Mouse (Mus musculus) E14TG2a.4 (cell line): ENCODE measurements at regions not wholly inside any gene's neighbourhood (a gene's known extent, or its start where the extent isn't known, plus 50 kb on each side); places are given as distances from the start of the nearest gene placed in this dataset.

Source experiments
- CTCF ChIP-seq: conservative IDR thresholded peaks from 2 replicates; pipeline ENCODE4 v1.5.1; 2014; ENCODE audit warnings: low read length
- NANOG ChIP-seq: IDR thresholded peaks from 2 replicates; pipeline ENCODE4 v1.6.1; 2014; ENCODE audit warnings: borderline replicate concordance, low read length, mixed read lengths
- POU5F1 ChIP-seq: IDR thresholded peaks from 2 replicates; pipeline ENCODE4 v1.6.1; 2014; ENCODE audit warnings: low read length, borderline replicate concordance

GRCm38 (mm10) chr13:47537156-47537555, 414.7 kb downstream of the Rnf144b start:
- peak; percentile 36 for TF ChIP-seq CTCF
- TF ChIP-seq NANOG, result no peak
- no peak for TF ChIP-seq POU5F1
